Mouse (Mus musculus) kidney, postnatal 36 days (tissue): ENCODE measurements at regions not wholly inside any gene's neighbourhood (a gene's known extent, or its start where the extent isn't known, plus 50 kb on each side); places are given as distances from the start of the nearest gene placed in this dataset.

Source experiments
- DNase-seq, 2 experiments: peaks; one replicate each; pipeline ENCODE4 v3.0.0; 2021 to 2022; ENCODE audit warnings: mixed read lengths in 2 of 2

DNA sequence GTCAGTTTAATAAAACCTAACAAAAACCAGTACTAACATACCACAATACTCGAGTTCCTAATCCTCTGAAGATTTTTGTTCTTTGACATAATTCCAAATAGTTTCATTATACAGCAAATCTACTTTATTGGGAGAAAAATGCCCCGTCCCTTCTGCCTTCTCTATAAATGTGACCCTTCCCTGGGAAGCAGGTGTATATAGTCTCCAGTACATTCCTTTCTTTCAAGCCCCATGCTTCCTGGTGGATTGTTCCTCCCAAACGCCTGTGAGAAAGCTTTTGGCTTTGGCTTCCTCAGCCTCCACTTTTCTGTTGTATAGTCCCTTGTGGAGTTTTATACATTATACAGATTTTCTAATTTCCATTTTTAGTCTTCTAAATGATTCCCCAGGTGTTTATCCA lies 1001.8 kb upstream of the Tenm3 start:
- DNase-seq = no peak

DNA sequence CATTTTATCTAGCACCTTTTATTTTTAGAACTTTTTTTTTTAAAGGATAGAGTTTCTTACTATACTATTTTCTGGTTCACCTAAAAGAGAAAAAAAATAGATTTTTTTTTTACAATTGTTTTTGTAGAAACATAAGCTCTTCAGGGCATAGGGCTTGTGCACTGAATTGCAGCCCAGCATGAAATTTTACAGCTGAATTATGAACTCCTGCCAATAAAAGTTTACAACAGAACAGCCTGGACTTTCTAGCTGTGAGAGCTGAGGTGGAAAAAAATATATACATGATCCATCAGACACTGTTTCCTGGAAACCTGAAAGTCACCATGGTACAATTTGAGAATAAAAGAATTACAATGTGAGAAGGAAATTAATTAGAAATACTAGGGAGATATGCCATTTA lies 988.2 kb upstream of the Tenm3 start:
- DNase-seq = no peak

DNA sequence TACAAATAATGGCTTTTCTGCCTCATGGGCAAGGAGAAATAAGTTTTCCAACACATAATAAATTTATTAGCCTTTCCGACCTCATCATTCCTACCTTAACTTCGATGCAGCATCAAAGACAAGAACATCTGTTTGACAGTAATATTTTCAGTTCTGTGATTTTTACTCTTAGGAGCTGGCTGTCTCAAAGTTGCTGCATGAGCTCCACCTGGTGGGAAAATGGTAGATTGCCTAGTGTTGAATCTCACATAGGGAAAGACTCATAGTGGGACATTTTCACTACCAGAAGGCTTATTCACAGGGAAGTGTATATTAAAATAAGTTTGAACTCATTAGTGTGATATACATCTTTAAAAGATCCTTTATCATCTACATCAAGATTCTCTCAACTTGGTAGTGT lies 985.6 kb upstream of the Tenm3 start:
- peak; percentile 17 to 72 for DNase-seq

DNA sequence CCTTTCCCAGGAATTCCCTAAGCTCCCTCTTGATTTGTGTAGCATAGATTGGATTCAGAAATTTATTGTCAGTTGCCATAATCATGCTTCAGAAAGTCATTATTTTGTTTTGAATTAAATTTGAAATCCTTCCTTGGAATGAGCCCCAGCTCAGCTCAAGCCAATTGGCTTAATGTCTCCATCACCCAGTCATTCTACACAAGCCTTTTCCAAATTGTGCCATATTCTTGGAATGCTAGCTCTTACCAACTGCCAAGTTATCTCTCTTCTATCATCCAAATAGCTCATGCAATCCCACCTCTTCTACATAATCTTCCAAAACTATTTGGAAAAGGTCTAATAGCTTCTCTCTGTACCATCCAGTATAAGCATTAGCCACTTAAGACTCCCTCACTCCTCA lies 982.5 kb upstream of the Tenm3 start:
- DNase-seq = no peak

- DNase-seq = no peak
These were observed 981.2 kb upstream of the Tenm3 start for GRCm38 (mm10) chr8:49825000-49825399.

DNA sequence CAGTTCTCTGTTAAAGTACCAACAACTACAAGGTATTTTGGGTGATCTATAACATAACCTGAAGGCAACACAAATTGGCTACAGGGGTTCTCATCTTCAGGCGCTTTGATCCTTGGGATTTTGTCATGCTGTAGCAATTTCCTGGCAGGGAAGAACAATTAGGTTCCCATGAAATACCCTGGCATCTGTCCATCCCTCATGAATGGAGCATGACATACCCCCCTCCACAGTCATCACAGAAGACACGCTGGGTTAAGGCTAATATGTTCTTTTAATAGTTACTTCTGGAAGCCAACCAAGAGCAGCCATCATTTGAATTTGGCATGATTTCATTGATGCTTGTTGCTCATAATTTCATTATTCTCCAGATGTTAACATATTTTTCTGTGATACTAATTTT lies 979.0 kb upstream of the Tenm3 start:
- no peak for DNase-seq

- no peak for DNase-seq
These were observed 955.5 kb upstream of the Tenm3 start for GRCm38 (mm10) chr8:49799236-49799635.

DNA sequence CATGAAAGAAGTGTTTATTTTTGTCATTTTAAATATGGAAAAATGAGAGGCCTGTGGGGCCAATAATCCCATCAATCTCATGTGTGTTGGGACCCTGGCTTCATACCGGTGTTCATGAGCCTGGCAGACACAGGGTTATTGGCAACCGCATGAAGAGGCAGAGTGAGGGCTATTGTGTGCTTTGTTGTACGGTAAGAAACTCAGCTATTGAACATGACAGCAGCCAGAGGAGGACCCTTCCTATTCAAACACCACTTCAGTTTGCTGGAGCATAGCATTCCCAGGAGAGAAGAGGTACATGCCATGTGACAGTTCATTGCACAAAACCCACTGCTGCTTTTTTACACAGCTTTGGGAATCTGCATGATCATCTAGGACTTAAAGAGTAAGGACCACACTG lies 953.0 kb upstream of the Tenm3 start:
- no peak for DNase-seq

- no peak for DNase-seq
These were observed 950.7 kb upstream of the Tenm3 start for GRCm38 (mm10) chr8:49794491-49794890.

- no peak for DNase-seq
These were observed 926.1 kb upstream of the Tenm3 start for GRCm38 (mm10) chr8:49769829-49770228.

DNA sequence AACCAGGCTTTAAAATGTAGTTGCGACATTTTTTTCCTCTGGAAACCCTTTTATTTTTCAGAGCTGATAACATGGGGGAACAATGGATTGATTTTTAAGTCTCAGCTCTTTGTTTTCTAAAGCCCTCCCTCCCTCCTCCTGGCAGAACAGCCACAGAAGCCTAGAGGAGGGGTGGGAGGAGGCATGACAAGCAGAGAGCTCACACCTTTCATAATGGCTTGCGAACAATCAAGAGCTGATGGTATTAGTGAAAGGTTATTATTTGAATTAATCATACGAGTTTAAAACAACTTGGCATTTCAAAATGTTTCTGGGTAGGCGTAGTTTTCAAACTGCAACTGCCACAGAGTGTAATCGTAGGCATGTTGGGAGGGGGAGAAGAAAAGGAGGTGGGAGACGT lies 894.3 kb upstream of the Tenm3 start:
- DNase-seq = no peak

DNA sequence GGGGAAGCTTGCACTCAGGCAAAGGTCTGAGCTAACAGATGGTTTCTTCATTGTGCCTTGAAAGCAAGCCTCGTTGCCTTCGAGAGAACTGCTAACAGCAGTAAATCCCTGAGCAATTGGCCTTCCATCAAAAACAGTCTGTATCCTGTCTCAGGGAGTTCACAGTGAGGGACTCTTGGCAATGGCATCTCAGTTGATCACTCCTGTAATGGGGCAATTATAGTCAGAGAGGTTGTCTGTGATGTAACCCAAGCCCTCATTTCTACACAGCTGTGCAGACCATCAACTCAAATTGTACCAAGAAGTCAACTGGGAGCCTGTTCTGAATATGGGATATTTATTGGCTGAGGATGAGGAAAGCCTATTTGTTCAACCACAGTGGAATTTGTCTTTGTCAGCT lies 885.4 kb upstream of the Tenm3 start:
- no peak for DNase-seq

- DNase-seq = no peak
These were observed 868.6 kb upstream of the Tenm3 start for GRCm38 (mm10) chr8:49712371-49712770.

GRCm38 (mm10) chr8:49708701-49709100 lies 865.0 kb upstream of the Tenm3 start:
- no peak for DNase-seq

- DNase-seq = no peak
These were observed 855.3 kb upstream of the Tenm3 start for GRCm38 (mm10) chr8:49699058-49699457.

DNA sequence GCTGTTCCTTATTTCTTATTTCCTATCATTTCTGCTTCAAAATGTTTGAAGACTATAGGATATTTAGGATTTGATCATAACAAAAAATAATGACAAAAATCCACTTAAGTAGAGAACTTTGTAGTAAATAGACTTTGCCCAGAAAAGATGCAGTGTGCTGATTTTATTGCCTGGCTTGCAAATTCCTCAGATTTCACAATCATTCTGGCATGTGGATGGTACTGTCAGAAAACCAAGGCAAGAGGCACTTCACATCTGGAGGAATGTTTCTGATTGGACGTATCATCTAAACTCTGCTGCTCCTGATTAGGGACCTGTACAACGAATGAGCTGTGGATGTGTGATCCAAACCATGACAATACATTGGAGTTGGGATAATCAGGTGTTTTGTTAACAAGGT lies 853.0 kb upstream of the Tenm3 start:
- peak in 1 of 2 experiments; percentile 2 for DNase-seq
